Mouse (Mus musculus) monocyte, adult 5-6 weeks (primary cell): ENCODE measurements around the gene Olfr378. TPM values are rescaled to one million over a fixed set of nuclear protein-coding genes. Genes with fewer than 3 reads are reported as not detected.

Experiments
- ATAC-seq: fragments of 153-309, 156-312 bp; replicated peaks from 2 replicates; pipeline ENCODE4 v1.8.0; 2017; ENCODE audit warnings: mild to moderate bottlenecking; ENCODE audit not compliant: low TSS enrichment, insufficient number of reproducible peaks, severe bottlenecking, poor library complexity, low FRiP score
- total RNA-seq: library from RNA; stranded (forward); fragments of 200-1000, 200-491, 200-594 nt; gene quantifications from 3 replicates; pipeline ENCODE4 v1.2.3, GENCODE M21; 2017

The Olfr378 gene
- not detected in 3 replicates for total RNA-seq

- ATAC-seq, result no peak
Measured at GRCm38 (mm10) chr11:73428377-73428776, at the start of gene Olfr378. Gene Olfr378, minus strand, starts transcription at chr11:73428477.

DNA sequence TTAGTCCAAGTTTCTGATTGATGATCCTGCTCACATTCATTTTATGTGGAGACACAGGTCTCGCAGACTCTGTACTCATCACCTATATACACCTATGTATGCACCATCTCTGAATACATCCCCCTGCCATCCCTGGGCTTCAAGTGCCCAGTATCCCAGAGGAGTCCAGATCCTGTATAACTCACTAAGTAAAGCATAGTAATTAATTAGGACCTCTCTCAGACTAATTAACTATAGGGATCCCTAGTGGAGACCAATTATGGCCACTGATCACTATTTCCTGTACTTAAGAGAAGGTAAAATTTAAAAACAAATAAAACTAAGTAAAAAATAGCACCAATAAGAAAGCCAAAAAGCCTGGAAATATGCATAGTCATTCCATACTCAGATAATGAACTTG lies 29.1 kb upstream of the Olfr378 start, which contains the start of gene Olfr380:
Gene Olfr380 (minus strand): TSS at position 101 of the 400 bp plus-strand sequence.
- no peak for ATAC-seq

GRCm38 (mm10) chr11:73399514-73399913 lies 28.8 kb downstream of the Olfr378 start, which contains the start of gene Olfr1:
Gene Olfr1, minus strand, starts transcription at chr11:73399614.
- ATAC-seq, result no peak

DNA sequence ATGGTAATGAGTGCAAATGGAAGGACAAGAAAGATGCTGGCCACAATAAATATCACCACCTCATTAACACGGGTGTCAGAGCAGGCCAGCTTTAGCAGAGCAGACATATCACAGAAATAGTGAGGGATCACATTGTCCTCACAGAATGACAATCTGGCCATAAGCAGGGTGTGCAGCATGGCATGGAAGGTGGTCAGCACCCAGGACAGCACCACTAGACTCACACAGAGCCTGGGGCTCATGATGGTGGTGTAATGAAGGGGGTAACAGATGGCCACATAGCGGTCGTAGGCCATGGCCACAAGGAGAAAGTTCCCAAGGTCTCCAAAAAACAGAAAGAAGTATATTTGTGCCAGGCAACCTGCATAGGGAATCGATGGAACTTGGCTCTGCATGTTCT lies 32.9 kb downstream of the Olfr378 start:
- ATAC-seq, result no peak

Other genes with a start within 250 kb of the Olfr378 start
- gene Ctns, start 229.4 kb downstream of the Olfr378 start, total RNA-seq, result 15.6 to 19.4 TPM (median 18.2 TPM) in 3 replicates
- gene Shpk, start 229.0 kb downstream of the Olfr378 start, total RNA-seq, result 0.64 to 3.0 TPM (median 1.2 TPM) in 3 replicates
- gene Trpv1, start 194.2 kb downstream of the Olfr378 start, total RNA-seq, result not detected in 3 replicates
- not detected in 3 replicates for gene Trpv3, start 161.1 kb downstream of the Olfr378 start, total RNA-seq
- 0.49 to 12.6 TPM (median 6.0 TPM) in 3 replicates for gene Aspa, start 98.9 kb downstream of the Olfr378 start, total RNA-seq
- gene Gm49340, start 98.7 kb downstream of the Olfr378 start, total RNA-seq, result not detected in 3 replicates
- gene Spata22, start 98.7 kb downstream of the Olfr378 start, total RNA-seq, result not detected in 3 replicates
- not detected in 3 replicates for gene Olfr20, start 77.7 kb downstream of the Olfr378 start, total RNA-seq
- gene Olfr376, start 57.2 kb downstream of the Olfr378 start, total RNA-seq, result not detected in 3 replicates
- gene Olfr1, start 28.9 kb downstream of the Olfr378 start, total RNA-seq, result not detected in 3 replicates
- gene Olfr380, start 29.0 kb upstream of the Olfr378 start, total RNA-seq, result not detected in 3 replicates
- not detected in 3 replicates for gene Olfr381, start 63.1 kb upstream of the Olfr378 start, total RNA-seq
- not detected in 3 replicates for gene Olfr382, start 88.7 kb upstream of the Olfr378 start, total RNA-seq
- gene Olfr385, start 164.5 kb upstream of the Olfr378 start, total RNA-seq, result not detected in 3 replicates
- not detected in 3 replicates for gene Olfr384, start 170.1 kb upstream of the Olfr378 start, total RNA-seq